8 mouse cellular contexts compared by ENCODE assay signal in genomic region chr17:5138641-5139205, GRCm38 (mm10).
DNase-seq lines count a peak whose midpoint lies in the region; ATAC-seq and TF ChIP-seq lines count a peak whose summit lies in the region.

No protein-coding gene starts in this region.

- TF ChIP-seq CTCF in hindbrain, postnatal 0 days (IDR thresholded peaks at IDR 0.05; ENCODE audit: low read depth): peak; percentile 55
- TF ChIP-seq CTCF in left cerebral cortex, adult 2 months (IDR thresholded peaks at IDR 0.05): peak; percentile 47

- H3K27ac ChIP-seq in hindbrain, postnatal 0 days: peak overlapping the region; percentile 21; the same call in 1 of the 2 replicates
- peak overlapping the region; percentile 80 for H3K27ac ChIP-seq in left cerebral cortex, adult 2 months

- no peaks in the 10 kb centered on the region for H3K9me3 ChIP-seq in hindbrain, postnatal 0 days (ENCODE audit: low read length)

- DNase-seq in cerebellum, postnatal 10 days: peak; percentile 66 to 67
- DNase-seq in cerebellum, postnatal 36 days: no peak
- peak; percentile 27 for DNase-seq in c-Kit-positive CD71-positive TER-119-negative erythroid progenitor cells, embryonic 14.5 days (ENCODE audit: low read depth)
- peak; percentile 64 to 70 for DNase-seq in frontal cortex, postnatal 14 days (ENCODE audit: low spot score in 2 of 2)
- peak; percentile 91 for DNase-seq in hindbrain, postnatal 0 days (ENCODE audit: low spot score)
- DNase-seq in left cerebral cortex, adult 2 months (ENCODE audit: extremely low spot score in 1 of 2, low spot score in 2 of 2): peak; percentile 64 to 78
- peak; percentile 75 to 87 for DNase-seq in right cerebral cortex, postnatal 36 days (ENCODE audit: low spot score in 2 of 2)

- no peaks in the 10 kb centered on the region for H3K27me3 ChIP-seq in hindbrain, postnatal 0 days (ENCODE audit: insufficient read depth, low read length)

- intact Hi-C loops in left cerebral cortex, adult 2 months (cut with DNase I): no loop called here

- peaks cover 7% of the 10 kb centered on the region; the same call in 1 of the 2 replicates for H3K4me1 ChIP-seq in hindbrain, postnatal 0 days (ENCODE audit: insufficient read depth, low read length)

- peak overlapping the region; percentile 11; the same call in 1 of the 2 replicates for H3K4me2 ChIP-seq in hindbrain, postnatal 0 days (ENCODE audit: low read depth, low read length)

- ATAC-seq in hindbrain, postnatal 0 days: peak; percentile 90
- peak; percentile 65 for ATAC-seq in megakaryocyte, adult 5-6 weeks (ENCODE audit: poor library complexity, severe bottlenecking)

- no peaks in the 10 kb centered on the region for H3K36me3 ChIP-seq in hindbrain, postnatal 0 days (ENCODE audit: insufficient read depth, low read length)

- WGBS in hindbrain, postnatal 0 days: 13% methylated on average over 8 of the region's 8 CpGs

- H3K9ac ChIP-seq in hindbrain, postnatal 0 days (replicated peaks; ENCODE audit: low read length): no peak overlapping the region

- H3K4me3 ChIP-seq in hindbrain, postnatal 0 days (ENCODE audit: low read length): no peak overlapping the region
- no peak overlapping the region for H3K4me3 ChIP-seq in left cerebral cortex, adult 2 months

Comparison
In these comparisons a context has a peak if more than half of its experiments do, and no peak if none do; other contexts are left out.
1. DNase-seq: peak in cerebellum, postnatal 10 days (2 of 2), c-Kit-positive CD71-positive TER-119-negative erythroid progenitor cells, embryonic 14.5 days (single experiment), frontal cortex, postnatal 14 days (2 of 2), hindbrain, postnatal 0 days (single experiment), left cerebral cortex, adult 2 months (2 of 2) and right cerebral cortex, postnatal 36 days (2 of 2); none in cerebellum, postnatal 36 days (0 of 2).